Mouse (Mus musculus): Measurements from ENCODE around the gene Msi2.

The Msi2 gene

GRCm38 (mm10) chr11:88414157-88414870 lies 304.0 kb downstream of the Msi2 start:
- CTCF ChIA-PET = interaction anchor here (0.7 kb wide), 1 partner anchor 15 kb away, joined by 3 read pairs; no protein-coding TSS in a partner anchor

- CTCF ChIA-PET = interaction anchor here (0.6 to 0.7 kb wide), 2 partner anchors 222 to 608 kb away, joined by 3 to 12 read pairs; no protein-coding TSS in a partner anchor
Observed at GRCm38 (mm10) chr11:88412423-88413094, 305.8 kb downstream of the Msi2 start.

DNA sequence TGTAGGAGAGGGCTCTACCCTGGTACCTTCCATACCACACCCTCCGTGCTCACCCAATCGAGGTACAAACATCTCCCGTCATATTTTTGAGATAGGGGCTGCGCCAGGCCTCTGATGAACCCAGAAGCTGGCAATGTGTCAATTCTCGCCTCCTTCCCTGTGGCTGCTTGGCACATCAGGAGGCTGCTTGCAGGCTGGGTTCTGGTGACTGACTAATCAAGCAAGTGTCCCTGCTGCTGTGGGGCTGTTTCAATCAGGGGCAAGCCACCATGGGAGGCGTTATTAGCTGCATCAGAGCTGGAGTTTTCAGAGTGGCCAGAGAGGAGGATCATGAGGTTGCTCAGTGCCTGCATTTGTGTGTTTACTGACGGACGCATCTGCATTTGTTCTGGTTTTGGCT lies 310.0 kb downstream of the Msi2 start:
- CTCF ChIA-PET = interaction anchor here (0.5 kb wide), 1 partner anchor 36 kb away, joined by 4 read pairs; no protein-coding TSS in a partner anchor

DNA sequence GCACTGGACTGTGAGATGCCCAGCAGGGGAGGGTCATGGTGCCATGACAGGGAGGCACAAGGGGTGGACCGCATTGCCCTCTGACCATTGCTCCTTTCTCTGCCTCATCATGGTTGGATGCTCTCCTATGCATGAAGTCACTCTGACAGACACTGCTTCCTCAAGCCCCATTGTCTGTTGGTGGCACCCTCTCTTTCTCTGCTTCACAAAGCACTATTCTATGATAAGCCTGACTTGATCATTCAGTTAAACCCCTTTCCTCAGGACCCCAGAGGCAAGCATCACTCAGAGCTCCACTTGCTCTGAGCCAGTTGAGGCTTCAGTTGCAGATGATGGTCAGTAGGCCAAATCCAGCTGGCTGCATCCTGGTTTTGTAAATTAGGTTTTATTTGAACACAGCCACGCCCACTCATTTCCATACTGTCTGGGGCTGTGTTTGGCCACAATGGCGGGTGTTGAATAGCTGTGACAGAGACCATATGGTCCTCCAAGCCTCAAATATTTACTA lies 311.9 kb downstream of the Msi2 start:
- CTCF ChIA-PET = no interaction called here

DNA sequence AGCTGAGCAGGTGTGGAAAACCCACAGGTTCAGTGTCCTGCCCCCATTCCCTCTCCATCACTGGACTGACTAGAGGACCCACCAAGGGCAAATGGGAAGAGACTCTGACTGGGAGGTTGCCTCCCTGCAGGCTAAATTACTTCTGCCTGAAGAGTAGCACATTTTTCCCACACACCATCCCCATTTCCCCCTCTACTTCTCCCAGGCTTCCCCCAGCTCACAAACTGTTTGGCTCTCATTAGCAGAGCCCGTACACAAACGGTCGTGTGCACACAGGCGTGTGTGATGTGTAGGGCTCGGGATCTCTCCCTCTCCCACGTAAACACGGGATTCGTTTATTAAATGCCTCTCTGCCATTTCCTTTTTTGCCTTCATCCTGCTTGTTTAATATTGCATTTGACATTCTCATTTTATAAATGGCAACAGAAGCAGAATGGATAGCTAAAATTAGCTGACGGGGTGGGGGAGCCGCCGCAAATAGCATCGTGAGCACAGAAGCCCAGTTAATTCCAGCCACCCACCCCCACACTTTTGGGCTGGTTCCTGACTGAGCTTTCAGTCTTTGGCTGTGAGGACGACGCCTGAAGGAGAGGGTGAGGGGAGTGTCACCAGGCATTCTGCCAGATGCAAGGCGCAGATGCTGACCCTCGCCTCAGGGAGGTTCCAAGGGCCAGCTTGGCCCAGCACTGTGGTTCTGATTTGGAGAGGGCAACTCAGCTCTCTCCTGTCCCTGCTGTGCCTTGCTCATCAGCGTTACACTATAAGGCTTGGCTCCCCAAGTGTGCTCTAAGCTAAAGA lies 313.3 kb downstream of the Msi2 start:
- CTCF ChIA-PET = interaction anchor here (0.6 to 0.7 kb wide), 2 partner anchors 35 to 158 kb away, joined by 3 to 6 read pairs; no protein-coding TSS in a partner anchor

GRCm38 (mm10) chr11:88404247-88404677 lies 314.1 kb downstream of the Msi2 start:
- CTCF ChIA-PET = interaction anchor here (0.7 kb wide), 1 partner anchor 36 kb away, joined by 6 read pairs; no protein-coding TSS in a partner anchor

- CTCF ChIA-PET = no interaction called here
Observed at GRCm38 (mm10) chr11:88402290-88402689, 316.0 kb downstream of the Msi2 start.

GRCm38 (mm10) chr11:88401333-88401732 lies 317.0 kb downstream of the Msi2 start:
- CTCF ChIA-PET = interaction anchor here (0.6 kb wide), 1 partner anchor 388 kb away, joined by 5 read pairs; no protein-coding TSS in a partner anchor

- CTCF ChIA-PET = interaction anchor here (0.6 kb wide), 1 partner anchor 10 kb away, joined by 4 read pairs; no protein-coding TSS in a partner anchor
Observed at GRCm38 (mm10) chr11:88400926-88401325, 317.4 kb downstream of the Msi2 start.

DNA sequence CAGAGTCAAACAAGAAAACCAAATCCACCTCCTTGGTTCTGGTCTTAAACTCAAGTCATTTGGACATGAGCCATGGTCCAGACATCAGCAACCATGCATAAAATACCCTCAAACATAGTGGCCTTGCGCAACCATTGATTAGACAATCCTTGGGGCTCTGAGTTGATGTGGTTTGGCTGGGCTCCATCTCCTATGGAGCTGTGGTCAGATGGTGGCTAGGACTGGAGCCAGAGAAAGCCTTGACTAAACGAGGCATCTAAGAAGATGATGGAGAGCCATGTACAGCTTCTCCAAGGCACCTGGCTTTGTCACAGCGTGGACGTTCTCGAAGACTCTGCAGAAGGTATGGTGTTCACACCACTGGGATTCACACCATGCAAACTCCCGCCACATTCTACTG lies 318.1 kb downstream of the Msi2 start:
- CTCF ChIA-PET = interaction anchor here (0.6 to 0.8 kb wide), 2 partner anchors 11 to 529 kb away, joined by 3 to 4 read pairs; no protein-coding TSS in a partner anchor

GRCm38 (mm10) chr11:88399431-88399830 lies 318.9 kb downstream of the Msi2 start:
- CTCF ChIA-PET = interaction anchor here (0.8 kb wide), 2 partner anchors 15 to 528 kb away, joined by 3 read pairs; no protein-coding TSS in a partner anchor

GRCm38 (mm10) chr11:88399028-88399427 lies 319.3 kb downstream of the Msi2 start:
- CTCF ChIA-PET = interaction anchor here (0.7 to 0.8 kb wide), 2 partner anchors 15 to 43 kb away, joined by 3 to 4 read pairs; no protein-coding TSS in a partner anchor

GRCm38 (mm10) chr11:88395076-88395990 lies 323.0 kb downstream of the Msi2 start:
- CTCF ChIA-PET = no interaction called here

DNA sequence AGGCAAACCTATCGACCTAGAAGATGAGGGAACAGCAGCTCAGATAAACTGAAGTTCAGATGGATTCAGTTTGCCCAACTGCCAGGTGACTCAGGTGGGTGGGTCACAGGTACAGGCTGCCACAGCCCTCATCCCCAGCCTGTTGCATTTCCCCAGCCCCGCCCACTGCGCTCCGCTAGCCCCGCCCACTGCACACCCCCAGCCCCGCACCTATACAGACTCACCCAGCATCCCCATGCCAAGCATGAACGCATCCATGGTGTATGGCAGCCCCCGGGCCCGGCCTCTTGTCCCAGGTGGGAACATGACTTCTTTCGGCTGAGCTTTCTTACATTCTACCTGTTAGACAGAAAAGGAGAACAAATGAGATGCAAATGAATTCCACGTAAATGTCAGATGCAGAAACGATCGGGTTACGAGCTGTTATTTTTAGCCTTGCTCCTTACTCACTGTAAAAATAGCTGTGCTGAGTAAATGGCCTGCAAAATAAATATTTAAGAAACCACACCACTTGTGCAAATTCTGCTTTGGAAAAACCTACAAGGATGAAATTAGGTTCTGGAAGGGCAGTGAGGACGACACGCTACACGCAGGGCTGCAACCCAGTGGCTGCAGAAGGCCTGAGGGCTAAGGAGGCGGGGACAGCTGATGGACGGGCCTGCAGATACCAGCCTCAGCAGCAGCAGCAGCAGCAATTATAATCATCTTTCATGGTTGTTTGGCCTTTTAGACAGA lies 323.8 kb downstream of the Msi2 start:
- CTCF ChIA-PET = no interaction called here

DNA sequence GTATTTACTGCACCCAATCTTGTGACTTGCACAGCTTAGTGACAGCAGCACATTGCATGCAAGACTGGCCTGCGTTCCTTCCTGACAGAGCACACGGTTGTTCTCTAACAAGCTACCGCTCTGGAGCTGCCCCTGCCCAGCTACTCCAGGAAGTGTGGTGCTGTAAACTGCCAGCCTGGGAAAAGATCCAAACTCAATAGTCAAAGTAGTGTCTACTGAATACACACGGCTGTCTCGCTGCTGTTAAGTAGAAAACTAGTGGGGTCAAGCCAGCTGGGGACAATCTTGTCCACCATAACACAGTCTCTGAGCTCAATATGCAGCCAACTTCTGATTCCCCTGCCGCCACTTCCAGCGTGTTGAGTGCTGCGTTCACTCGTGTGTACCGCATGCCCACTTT lies 325.6 kb downstream of the Msi2 start:
- CTCF ChIA-PET = interaction anchor here (0.8 kb wide), 1 partner anchor 176 kb away, joined by 3 read pairs; no protein-coding TSS in a partner anchor

- CTCF ChIA-PET = no interaction called here
Observed at GRCm38 (mm10) chr11:88391181-88391814, 327.0 kb downstream of the Msi2 start.

DNA sequence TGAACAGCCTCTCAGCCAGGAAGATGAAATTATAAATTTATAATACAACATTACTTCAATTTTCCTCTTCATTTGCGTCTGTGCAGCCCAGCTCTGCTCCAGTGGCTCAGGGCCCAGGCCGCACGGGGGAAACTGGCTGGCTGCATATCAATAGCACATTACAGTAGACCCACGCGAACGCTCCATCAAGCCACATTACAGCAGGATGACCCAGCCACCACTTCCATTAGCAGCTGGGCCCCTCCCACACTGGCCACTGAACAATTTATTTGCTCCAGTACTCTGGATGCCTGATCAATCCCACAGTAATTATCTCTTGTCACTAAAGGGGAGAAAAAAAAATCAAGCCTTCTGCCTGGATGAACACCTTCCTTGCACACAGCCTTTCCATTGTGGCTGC lies 328.8 kb downstream of the Msi2 start:
- CTCF ChIA-PET = no interaction called here

GRCm38 (mm10) chr11:88386916-88387315 lies 331.4 kb downstream of the Msi2 start:
- CTCF ChIA-PET = no interaction called here

- CTCF ChIA-PET = no interaction called here
Observed at GRCm38 (mm10) chr11:88382449-88382848, 335.9 kb downstream of the Msi2 start.
